Mouse (Mus musculus) heart, embryonic 12.5 days (tissue): ENCODE measurements around the gene Ica1. TPM values are rescaled to one million over a fixed set of nuclear protein-coding genes. Genes with fewer than 3 reads are reported as not detected.

Source experiments
- ATAC-seq: fragments of 200-750 bp; cut with Nextera tagmentation; 2 replicates; pipeline ENCODE4 v1.8.0; 2017; ENCODE audit warnings: moderate TSS enrichment, moderate library complexity; ENCODE audit not compliant: insufficient number of reproducible peaks, low FRiP score
- H3K27ac ChIP-seq: fragments of 300-500 bp; sonication (generic); 2 replicates; pipeline ENCODE4 v1.5.1; 2016; ENCODE audit warnings: mild to moderate bottlenecking, moderate library complexity; ENCODE audit not compliant: poor library complexity, severe bottlenecking
- H3K27me3 ChIP-seq: fragments of 300-500 bp; sonication (generic); replicated peaks from 2 replicates; pipeline ENCODE4 v1.6.1; 2016; ENCODE audit warnings: mild to moderate bottlenecking, moderate library complexity
- H3K36me3 ChIP-seq: fragments of 300-500 bp; sonication (generic); 2 replicates; pipeline ENCODE4 v1.6.1; 2016; ENCODE audit warnings: mild to moderate bottlenecking, moderate library complexity
- H3K4me1 ChIP-seq: fragments of 300-500 bp; sonication (generic); replicated peaks from 2 replicates; pipeline ENCODE4 v1.6.1; 2016; ENCODE audit warnings: mild to moderate bottlenecking
- H3K4me2 ChIP-seq: fragments of 300-500 bp; sonication (generic); 2 replicates; pipeline ENCODE4 v1.6.1; 2016; ENCODE audit warnings: mild to moderate bottlenecking, moderate library complexity
- H3K4me3 ChIP-seq: fragments of 300-500 bp; sonication (generic); 2 replicates; pipeline ENCODE4 v1.5.1; 2016; ENCODE audit warnings: mild to moderate bottlenecking
- H3K9ac ChIP-seq: fragments of 300-500 bp; sonication (generic); 2 replicates; pipeline ENCODE4 v1.6.1; 2016; ENCODE audit warnings: mild to moderate bottlenecking, moderate library complexity
- H3K9me3 ChIP-seq: fragments of 300-500 bp; sonication (generic); replicated peaks from 2 replicates; pipeline ENCODE4 v1.6.1; 2016; ENCODE audit warnings: mild to moderate bottlenecking, moderate library complexity
- WGBS: fragments of 180-500 bp; shearing (Covaris S2); methylation state at CpG from one replicate; pipeline ENCODE4 v1.1.7; 2016; 5-methylcytosine and 5-hydroxymethylcytosine counted together
- polyA plus RNA-seq: library from polyadenylated mRNA; unstranded; fragments of >200 nt; fragmentation: Nextera tagmentation; extraction: Ambion mirVana; gene quantifications from 2 replicates; pipeline ENCODE4 v1.2.1, GENCODE M21; 2016

Gene Ica1
- polyA plus RNA-seq, 1 experiment from 2014 or later = 30.5 TPM

DNA sequence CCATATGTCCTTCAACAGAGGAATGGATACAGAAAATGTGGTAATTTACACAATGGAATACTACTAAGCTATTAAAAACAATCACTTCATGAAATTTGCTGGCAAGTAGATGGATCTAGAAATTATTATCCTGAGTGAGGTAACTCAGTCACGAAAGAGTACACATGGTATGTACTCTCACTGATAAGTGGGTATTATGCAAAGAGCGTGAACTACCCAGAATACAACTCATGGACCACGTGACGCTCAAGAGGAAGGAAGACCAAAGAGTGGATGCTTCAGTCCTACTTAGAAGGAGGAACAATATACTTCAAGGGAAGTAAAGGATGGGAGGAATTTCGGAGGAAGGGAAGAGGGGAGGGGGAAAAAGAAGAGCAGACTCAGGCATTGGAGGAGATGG is 11.6 kb downstream of the Ica1 start:
- H3K9me3 ChIP-seq = no peaks in the 10 kb centered on the region
- no peak overlapping the region for H3K4me2 ChIP-seq
- H3K9ac ChIP-seq = no peak overlapping the region
- 84% methylated on average over 5 of the region's 5 CpGs for WGBS
- H3K27me3 ChIP-seq = no peaks in the 10 kb centered on the region
- H3K36me3 ChIP-seq = no peaks in the 10 kb centered on the region
- H3K27ac ChIP-seq = no peak overlapping the region
- no peak overlapping the region for H3K4me3 ChIP-seq
- ATAC-seq = no peak
- H3K4me1 ChIP-seq = peaks cover 9% of the 10 kb centered on the region

DNA sequence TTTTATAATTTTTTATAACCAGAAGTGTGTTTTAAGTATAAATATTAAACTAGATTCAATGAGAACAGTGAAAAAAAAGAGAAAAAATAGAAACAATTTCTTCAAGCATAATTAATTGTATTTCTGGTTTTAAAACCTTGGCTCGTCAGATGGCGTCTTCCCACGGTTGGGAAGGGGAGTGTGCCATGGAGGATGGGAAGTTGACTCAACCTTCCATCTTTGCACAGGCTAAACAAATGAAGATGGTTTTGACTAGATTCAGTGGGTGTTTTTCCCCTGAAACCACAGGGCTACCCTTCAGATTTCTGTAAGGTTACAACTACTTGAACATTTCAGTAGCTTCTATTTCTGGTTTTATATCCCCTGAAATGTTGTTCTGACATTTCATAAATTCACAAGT is 12.5 kb downstream of the Ica1 start:
- no peaks in the 10 kb centered on the region for H3K36me3 ChIP-seq
- WGBS = 88% methylated on average over 3 of the region's 3 CpGs

DNA sequence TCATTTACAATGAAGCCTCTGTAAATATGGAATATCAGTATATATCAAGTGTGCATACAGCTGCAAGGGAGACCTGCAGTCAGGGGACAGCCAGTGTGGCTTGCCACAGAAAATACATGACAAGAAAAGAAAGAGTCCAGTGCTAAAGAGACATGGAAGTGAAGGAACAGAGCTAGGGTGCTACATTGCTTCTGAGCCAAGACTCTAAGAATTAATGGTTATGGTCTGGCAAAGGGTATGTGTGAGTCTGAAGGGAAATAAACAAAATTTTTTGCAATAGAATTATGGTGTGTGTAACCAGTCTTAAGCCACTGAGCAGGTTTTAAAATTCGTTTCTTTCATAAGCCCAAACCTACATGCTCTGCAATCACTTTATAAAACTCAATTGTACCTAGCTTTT is 13.2 kb downstream of the Ica1 start:
- no peak overlapping the region for H3K27ac ChIP-seq
- ATAC-seq = no peak
- no peak overlapping the region for H3K9ac ChIP-seq
- no peaks in the 10 kb centered on the region for H3K27me3 ChIP-seq
- H3K4me1 ChIP-seq = 0 out of 2 replicates have a peak, but pooled peaks cover 2% of the 10 kb centered on the region
- no peak overlapping the region for H3K4me2 ChIP-seq
- 86% methylated on average over 1 of the region's 1 CpGs for WGBS
- H3K36me3 ChIP-seq = no peaks in the 10 kb centered on the region
- H3K4me3 ChIP-seq = no peak overlapping the region
- H3K9me3 ChIP-seq = no peaks in the 10 kb centered on the region

More for the DNA sequence above, 12.5 kb downstream of the Ica1 start:
- Histone ChIP-seq H3K9ac (no peak overlapping the region), H3K27ac (no peak overlapping the region), H3K4me3 (no peak overlapping the region), H3K9me3 (no peaks in the 10 kb centered on the region), H3K27me3 (no peaks in the 10 kb centered on the region), H3K4me2 (no peak overlapping the region), H3K4me1 (peaks cover 8% of the 10 kb centered on the region)
- ATAC-seq = no peak

DNA sequence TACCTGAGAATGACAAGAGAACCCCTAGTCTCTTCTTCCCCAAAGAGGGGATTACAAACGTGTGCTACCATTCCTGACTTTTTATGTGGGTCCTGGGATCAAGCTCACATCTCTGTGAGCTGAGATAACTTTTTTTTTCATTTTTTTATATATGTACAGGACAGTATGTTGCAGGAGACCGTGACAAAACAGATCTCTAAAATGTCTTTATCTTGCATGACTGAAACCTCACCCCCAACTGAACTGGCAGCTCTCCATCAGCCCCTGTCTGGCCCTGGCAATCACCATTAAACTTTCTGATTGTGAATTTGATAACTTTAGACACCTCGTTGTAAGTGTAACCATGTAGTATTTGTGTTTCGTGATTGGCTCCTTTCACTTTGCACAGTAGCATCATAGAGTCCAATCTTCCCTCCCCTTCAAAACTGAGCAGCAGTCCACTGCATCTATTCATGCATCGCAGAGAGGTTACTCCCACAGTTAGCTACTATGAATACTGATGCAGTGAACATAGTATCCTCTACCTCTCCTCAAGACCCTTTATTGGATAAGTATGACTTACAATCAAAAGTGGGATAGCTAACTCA is 17.5 kb downstream of the Ica1 start:
- 72% methylated on average over 5 of the region's 5 CpGs for WGBS
- no peak overlapping the region for H3K27ac ChIP-seq
- H3K36me3 ChIP-seq = no peaks in the 10 kb centered on the region
- no peak for ATAC-seq
- no peak overlapping the region for H3K4me2 ChIP-seq
- peaks cover 9% of the 10 kb centered on the region for H3K4me1 ChIP-seq
- no peak overlapping the region for H3K9ac ChIP-seq
- no peak overlapping the region for H3K4me3 ChIP-seq
- H3K27me3 ChIP-seq = no peaks in the 10 kb centered on the region
- H3K9me3 ChIP-seq = no peaks in the 10 kb centered on the region

DNA sequence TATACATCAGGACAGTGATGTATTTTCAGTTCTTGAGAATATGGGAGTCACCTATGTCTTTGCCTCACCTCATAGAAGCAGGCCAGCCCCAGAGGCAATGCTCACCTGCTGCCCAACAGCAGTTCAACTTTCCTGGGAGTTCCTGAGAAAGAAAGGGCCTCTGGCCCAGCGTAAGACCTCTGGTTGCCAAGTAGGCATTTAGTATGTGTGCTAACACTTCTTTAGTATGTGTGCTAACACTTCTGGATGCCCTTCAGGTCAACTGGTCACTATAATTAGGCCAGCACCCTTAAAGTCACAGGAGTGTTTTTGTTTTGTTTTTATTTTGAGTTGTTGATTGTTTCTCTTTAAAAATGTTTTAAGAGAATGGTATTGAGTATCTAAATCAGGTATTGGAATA is 18.4 kb downstream of the Ica1 start:
- Histone ChIP-seq H3K4me1 (peaks cover 15% of the 10 kb centered on the region), H3K27me3 (no peaks in the 10 kb centered on the region), H3K4me3 (no peak overlapping the region), H3K9me3 (no peaks in the 10 kb centered on the region), H3K27ac (peak overlapping the region; percentile 27; the same call in 1 of the 2 replicates), H3K36me3 (no peaks in the 10 kb centered on the region), H3K4me2 (no peak overlapping the region), H3K9ac (no peak overlapping the region)
- ATAC-seq = no peak
- WGBS = 51% methylated on average over 1 of the region's 1 CpGs

DNA sequence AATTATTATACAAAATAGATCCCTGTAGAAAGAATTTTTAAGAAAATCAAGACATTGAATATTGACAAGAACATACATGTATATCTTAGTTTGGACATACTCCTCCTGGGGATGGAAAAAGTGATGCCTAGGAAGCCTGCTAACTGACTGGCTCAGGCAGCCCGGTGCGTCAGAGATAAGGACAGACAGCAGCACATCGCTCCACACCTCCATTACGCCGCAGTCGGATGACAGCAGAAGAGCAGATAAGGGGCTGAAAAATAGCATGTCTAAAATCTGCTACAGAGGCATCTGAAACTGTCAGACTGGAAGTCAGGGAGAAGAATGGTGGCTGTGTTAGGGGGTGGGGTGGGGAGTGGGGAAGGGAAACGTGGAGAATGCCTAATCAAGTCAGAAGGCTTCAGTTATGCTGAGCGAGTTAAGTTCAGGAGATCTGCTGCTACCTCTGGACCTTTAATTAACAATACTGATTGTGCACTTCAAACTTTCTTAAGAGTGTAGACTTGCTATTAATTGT is 22.5 kb downstream of the Ica1 start:
- 0 out of 2 replicates have a peak, but pooled peaks cover 5% of the 10 kb centered on the region for H3K36me3 ChIP-seq
- no peak overlapping the region for H3K4me3 ChIP-seq
- no peaks in the 10 kb centered on the region for H3K9me3 ChIP-seq
- peak overlapping the region; percentile 44 for H3K27ac ChIP-seq
- 3% methylated on average over 8 of the region's 8 CpGs for WGBS
- peak; percentile 80 for ATAC-seq
- peak overlapping the region; percentile 36 for H3K4me2 ChIP-seq
- no peaks in the 10 kb centered on the region for H3K27me3 ChIP-seq
- peaks cover 15% of the 10 kb centered on the region for H3K4me1 ChIP-seq
- no peak overlapping the region for H3K9ac ChIP-seq

DNA sequence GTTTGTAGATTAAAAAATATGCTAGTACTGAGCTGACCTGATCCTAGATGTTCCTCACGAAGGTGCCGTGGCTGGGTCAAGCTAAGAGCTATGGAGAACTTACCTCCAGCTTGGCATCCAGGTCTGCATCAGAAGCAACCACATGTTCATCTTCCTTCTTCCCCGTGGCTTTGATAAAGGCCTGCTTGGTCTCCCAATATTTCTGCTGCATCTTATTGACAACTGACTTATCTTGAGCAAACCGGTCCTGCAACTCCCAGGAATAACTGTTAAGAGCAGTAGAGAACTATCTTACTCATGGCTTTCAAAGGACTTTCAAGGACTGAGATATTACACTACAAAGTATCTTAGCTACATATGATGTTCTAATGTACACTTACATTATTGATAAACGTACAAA is 23.8 kb downstream of the Ica1 start:
- H3K36me3 ChIP-seq = peaks cover 9% of the 10 kb centered on the region; the same call in 1 of the 2 replicates
- no peaks in the 10 kb centered on the region for H3K27me3 ChIP-seq
- no peak for ATAC-seq
- no peaks in the 10 kb centered on the region for H3K9me3 ChIP-seq
- no peak overlapping the region for H3K4me2 ChIP-seq
- no peak overlapping the region for H3K4me3 ChIP-seq
- no peak overlapping the region for H3K27ac ChIP-seq
- 87% methylated on average over 5 of the region's 5 CpGs for WGBS
- H3K9ac ChIP-seq = no peak overlapping the region
- peaks cover 12% of the 10 kb centered on the region for H3K4me1 ChIP-seq

DNA sequence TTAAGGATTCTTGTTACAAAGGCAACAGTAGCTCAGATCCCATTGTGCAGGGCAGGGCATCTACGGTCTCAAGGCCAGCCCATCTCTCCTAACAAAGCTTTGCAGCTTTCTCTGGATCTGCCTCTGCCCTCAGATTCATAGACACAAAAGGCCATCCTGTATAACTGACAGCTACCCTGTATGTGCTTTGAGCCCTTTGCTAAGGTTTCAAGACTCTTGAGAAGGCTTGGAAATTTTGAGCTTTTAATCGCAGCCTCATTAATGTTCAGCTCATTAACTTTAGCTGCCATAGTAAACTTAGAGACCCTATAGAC is 24.6 kb downstream of the Ica1 start:
- 85% methylated on average over 2 of the region's 2 CpGs for WGBS
- ATAC-seq = no peak

DNA sequence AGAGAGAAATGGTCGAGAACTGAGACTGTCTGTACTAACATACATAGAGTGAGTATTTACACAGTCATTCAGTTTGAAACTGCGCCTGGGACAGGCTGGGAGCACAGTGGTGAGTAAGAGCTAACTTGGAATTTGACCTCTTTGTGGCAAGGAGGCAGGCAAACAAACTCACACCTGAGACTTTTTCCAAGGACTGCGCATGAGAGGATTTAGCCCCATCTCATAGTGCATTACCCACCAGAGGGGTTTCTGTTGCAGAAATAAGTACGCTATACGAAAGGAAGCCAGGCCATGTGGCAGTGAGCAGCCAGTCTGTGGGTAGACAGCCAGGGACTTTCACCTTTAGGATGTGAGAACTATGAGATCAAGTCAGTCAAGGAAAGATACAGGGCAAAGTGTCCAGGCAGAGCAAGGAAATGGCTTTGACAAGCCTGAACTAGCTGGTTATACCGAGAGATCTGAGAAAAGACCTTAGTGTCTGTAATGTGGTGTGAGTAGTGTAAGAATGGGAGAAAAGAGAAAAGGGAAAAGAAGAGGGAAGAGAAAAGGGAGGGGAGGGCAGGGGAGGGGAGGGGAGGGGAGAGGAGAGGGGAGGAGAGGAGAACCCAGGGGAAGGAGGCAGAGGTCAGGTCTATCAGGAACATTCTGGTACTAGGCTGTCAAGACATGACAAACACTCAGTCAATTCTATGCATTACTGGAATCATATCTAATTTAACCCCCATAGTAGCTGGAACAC is 25.1 kb downstream of the Ica1 start:
- Histone ChIP-seq H3K4me3 (no peak overlapping the region), H3K4me1 (peaks cover 12% of the 10 kb centered on the region), H3K9ac (no peak overlapping the region), H3K27ac (no peak overlapping the region), H3K36me3 (peaks cover 11% of the 10 kb centered on the region; the same call in 1 of the 2 replicates), H3K27me3 (no peaks in the 10 kb centered on the region), H3K9me3 (no peaks in the 10 kb centered on the region), H3K4me2 (no peak overlapping the region)
- ATAC-seq = no peak
- WGBS = 81% methylated on average over 6 of the region's 6 CpGs

More for the DNA sequence above, 24.6 kb downstream of the Ica1 start:
- no peak overlapping the region for H3K27ac ChIP-seq
- no peak overlapping the region for H3K4me3 ChIP-seq
- peaks cover 11% of the 10 kb centered on the region; the same call in 1 of the 2 replicates for H3K36me3 ChIP-seq
- H3K9me3 ChIP-seq = no peaks in the 10 kb centered on the region
- peaks cover 12% of the 10 kb centered on the region for H3K4me1 ChIP-seq
- H3K9ac ChIP-seq = no peak overlapping the region
- no peaks in the 10 kb centered on the region for H3K27me3 ChIP-seq
- no peak overlapping the region for H3K4me2 ChIP-seq

DNA sequence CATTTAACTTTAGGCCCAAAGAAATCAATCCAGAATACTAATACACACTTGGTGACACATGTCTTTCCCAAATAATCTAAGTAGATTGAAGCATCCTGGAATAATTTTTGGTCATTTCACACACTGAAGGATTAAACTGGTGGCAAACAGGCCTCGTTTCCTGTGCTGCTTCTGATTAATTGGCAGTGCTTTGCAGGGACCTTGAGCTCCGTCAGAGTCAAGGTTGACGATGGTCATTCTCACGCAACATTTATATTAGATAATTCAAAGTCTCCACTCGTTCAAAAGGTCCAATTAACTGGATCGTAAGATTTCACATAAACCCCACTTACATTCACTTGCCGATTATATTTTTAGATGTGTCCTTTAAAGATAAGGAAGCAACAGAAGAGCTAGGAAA is 33.4 kb downstream of the Ica1 start:
- Histone ChIP-seq H3K4me3 (no peak overlapping the region), H3K4me2 (no peak overlapping the region), H3K9ac (no peak overlapping the region), H3K36me3 (peaks cover 13% of the 10 kb centered on the region), H3K4me1 (peaks cover 11% of the 10 kb centered on the region; the same call in 1 of the 2 replicates), H3K27me3 (no peaks in the 10 kb centered on the region), H3K9me3 (no peaks in the 10 kb centered on the region), H3K27ac (no peak overlapping the region)
- 75% methylated on average over 7 of the region's 7 CpGs for WGBS
- no peak for ATAC-seq

DNA sequence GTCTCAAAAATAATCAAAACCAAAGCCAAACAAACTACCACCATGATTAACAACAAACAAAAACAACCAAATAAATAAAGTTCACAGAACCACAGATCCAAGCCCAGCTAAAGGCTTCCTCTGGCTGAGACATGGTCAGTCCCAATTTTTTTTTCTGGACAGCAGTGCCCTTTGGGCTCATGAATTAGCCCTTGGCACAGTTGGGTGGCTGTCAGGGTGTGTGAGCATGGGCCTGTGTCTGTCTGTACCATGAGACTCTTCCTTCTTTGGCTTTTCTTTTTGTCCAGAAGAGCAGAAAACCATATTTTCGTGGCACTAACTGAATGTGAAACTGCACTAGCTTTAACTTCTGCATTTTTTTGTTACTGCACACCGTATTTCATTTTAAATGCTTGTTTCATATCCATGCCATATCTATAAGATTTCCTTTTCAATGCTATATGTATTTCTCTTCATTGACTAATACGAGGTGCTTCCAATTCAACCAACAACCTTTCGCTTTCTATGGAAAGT is 34.0 kb downstream of the Ica1 start:
- Histone ChIP-seq H3K27me3 (no peaks in the 10 kb centered on the region), H3K9me3 (no peaks in the 10 kb centered on the region), H3K9ac (no peak overlapping the region), H3K36me3 (peaks cover 7% of the 10 kb centered on the region), H3K4me1 (peaks cover 11% of the 10 kb centered on the region; the same call in 1 of the 2 replicates), H3K4me2 (no peak overlapping the region), H3K4me3 (no peak overlapping the region), H3K27ac (no peak overlapping the region)
- ATAC-seq = no peak
- WGBS = 83% methylated on average over 4 of the region's 4 CpGs
